Mouse (Mus musculus) neural tube, embryonic 10.5 days (tissue): ENCODE results near the gene Mical3.

ENCODE experiments used
- DNase-seq: peaks from one replicate; pipeline ENCODE4 v3.0.0-alpha.2; 2017; ENCODE audit warnings: low spot score; ENCODE audit errors: extremely low spot score

The Mical3 gene

GRCm38 (mm10) chr6:121111448-121112055, 19.2 kb downstream of the Mical3 start:
- no peak for DNase-seq

DNA sequence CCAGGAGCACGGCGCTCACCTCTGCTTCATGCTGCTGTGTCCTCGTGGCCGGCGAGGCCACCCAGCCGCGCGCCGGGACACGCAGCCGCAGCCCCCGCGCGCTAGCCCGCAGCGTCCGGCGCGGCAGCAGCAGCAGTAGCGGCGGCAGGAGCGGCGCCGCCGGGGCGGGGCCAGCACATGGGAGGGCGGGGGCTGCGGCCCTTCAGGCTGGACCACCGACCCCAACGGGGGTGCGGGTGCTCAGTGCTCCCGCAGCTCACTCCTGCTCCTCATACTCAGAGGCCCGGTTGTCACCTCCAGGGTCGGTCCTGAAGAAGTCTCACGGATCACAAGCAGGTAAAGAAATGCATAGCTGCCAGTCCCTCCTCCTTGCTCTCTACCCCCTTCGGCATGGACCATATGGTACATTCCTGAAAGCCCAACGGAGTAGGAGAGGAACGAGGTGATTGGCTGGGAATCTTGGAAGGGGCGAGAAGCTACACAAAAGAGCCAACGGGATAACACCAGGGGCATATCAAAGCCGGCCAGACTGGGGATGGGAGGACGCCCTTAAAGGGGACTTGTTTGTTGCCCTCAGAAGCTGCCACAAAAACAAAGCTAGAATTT, 20.7 kb downstream of the Mical3 start:
- peak; percentile 94 for DNase-seq

DNA sequence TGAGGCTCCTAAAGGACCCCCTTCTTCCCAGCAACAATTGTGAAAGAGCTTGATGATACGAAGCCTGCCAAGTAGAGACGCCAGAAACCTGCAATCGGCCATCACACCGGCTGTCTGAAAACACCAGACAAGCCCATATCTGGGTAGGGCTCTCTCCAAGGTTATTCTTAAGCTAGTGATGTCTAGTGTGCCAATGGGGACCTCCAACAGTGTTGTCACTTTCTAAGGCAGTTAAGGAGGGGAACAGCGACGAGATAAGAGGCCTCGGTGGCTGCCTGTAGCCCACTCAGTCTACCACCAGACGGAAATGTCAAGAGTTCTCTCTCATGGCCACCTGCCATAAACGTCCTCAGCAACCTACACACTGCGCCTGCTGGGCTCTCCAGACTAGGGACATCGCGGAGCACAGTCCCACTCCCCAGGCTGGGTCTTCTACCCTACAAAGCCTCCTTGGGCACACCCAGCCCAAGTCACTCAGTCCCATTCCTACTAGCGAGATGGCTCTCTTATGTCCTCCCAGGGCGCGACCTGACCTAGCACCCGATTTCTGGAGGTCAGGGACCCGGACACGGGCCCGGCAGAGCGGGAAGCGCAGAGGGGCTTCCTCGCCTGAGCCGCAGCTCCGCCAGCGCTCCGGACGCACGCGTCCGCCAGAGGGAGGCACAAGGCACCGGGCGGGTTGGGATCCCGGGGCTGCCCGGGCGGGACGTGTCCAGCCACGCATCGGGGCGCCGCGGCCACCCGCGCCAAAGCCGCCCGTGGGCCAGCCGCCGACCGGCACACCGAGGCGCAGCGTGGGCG, 21.4 kb downstream of the Mical3 start:
- DNase-seq: peak; percentile 68

- DNase-seq: no peak
Measured at GRCm38 (mm10) chr6:121108075-121108474, 22.7 kb downstream of the Mical3 start.

DNA sequence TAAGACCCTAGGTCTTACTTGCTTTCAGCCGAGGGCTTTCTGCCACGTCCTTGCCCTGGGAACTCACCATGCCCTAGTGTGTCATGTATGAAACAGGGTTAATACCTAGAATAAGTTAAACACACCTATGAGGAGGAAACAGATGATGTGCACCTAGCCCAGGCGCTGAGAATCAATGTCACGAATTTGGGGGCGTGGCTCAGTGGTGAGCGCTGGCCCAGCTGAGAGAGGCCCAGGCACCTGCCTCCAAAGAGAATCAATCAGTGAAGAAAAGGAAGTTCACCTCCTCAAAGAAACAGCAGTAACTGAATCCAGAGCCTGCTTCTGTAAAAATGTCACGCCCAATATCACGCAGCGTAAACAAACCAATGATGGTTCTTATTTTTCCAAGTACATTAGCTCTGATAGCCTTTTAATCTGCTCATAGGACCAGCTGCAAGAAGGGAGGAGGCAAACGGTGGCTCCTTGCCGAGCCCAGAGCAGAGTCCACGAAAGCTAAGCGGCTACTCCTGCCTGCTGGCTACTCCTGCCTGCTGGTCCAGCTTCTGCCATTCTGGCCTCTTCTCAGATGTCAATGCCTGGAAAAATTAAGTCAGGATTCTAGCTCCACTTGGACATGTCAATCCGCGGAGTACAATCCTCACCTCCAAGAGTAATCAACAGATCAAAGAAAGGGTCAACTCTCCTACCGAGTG, 23.9 kb downstream of the Mical3 start:
- no peak for DNase-seq

DNA sequence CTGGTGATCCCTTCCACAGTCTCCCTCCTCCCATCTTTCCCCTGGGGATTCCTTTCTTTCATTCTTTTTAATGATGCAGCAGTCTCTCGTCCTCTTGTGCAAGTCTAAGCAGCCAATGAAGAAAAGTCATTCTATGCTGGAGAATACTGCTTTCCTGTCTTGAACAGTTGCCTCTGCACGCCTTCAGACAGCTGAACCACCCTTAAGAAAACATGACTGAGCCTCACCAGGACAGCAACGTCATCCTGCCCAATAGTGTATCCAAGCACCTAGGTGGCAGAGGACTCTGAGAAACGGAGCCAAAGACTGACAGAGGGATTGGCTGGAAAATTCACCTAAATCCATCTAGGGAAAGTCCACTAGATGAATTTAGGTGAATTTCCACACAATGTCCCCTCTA, 25.1 kb downstream of the Mical3 start:
- no peak for DNase-seq

GRCm38 (mm10) chr6:121103406-121104171, 27.2 kb downstream of the Mical3 start:
- no peak for DNase-seq

DNA sequence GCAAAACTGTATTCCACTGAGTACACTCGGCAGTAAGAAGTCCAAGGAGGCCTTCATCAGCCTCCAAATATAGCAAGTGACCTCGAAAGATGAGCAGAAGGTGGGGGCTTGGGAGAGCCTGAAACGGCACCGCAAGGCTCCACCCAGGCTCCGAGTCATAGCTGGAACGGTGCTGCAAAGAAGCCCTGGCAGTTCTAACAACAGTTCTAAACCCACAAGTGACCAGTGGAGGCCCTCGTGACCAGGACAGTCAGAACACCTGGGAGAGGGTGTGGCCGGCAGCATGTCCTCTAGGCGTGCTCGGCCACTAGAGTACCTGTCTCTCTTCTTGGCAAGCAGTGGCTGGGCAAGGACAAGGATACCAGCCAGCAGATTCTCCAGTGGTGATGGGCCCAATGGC, 27.9 kb downstream of the Mical3 start:
- no peak for DNase-seq

DNA sequence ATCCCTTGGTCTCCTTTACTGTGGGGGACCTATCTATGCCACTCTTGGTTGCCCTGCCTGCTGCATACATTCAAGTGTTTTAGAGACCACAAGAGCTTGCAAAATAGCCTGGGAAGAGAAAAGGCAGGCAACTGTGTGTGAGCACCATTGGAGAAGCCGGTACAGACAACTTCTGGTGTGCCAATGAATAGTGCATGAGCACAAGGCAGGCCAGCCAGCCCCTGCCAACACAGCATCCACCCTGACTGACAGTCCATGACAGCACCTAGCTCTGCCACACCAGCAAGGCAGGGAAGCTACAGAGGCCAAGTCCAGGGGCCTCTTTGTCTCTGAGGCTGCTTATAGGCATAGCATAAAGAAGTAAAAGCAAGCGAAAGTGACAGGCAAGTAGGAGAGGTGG, 28.7 kb downstream of the Mical3 start:
- no peak for DNase-seq

GRCm38 (mm10) chr6:121101201-121101600, 29.6 kb downstream of the Mical3 start:
- DNase-seq: no peak

- DNase-seq: no peak
Measured at GRCm38 (mm10) chr6:121099831-121100230, 31.0 kb downstream of the Mical3 start.

DNA sequence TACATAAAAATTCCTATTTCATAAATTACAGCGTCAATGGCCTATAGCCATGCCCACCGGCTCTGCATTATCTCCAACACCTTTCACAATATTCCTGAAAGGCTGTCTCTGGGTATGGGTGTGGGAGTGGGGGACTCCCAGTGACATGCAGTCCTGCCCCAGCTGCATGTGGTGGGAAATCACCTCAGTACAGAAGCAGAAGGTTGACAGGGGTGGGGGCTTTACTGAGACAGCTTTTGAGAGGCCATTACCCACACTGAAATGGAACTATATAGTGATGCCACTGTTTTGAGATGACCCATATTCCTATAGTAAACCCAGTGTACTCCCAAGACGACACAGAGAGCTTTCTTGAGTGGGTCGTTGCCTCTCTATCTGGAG, 31.6 kb downstream of the Mical3 start:
- DNase-seq: no peak

- DNase-seq: no peak
Measured at GRCm38 (mm10) chr6:121098511-121099227, 32.1 kb downstream of the Mical3 start.

GRCm38 (mm10) chr6:121098109-121098508, 32.7 kb downstream of the Mical3 start:
- no peak for DNase-seq

GRCm38 (mm10) chr6:121096862-121097261, 33.9 kb downstream of the Mical3 start:
- DNase-seq: no peak

DNA sequence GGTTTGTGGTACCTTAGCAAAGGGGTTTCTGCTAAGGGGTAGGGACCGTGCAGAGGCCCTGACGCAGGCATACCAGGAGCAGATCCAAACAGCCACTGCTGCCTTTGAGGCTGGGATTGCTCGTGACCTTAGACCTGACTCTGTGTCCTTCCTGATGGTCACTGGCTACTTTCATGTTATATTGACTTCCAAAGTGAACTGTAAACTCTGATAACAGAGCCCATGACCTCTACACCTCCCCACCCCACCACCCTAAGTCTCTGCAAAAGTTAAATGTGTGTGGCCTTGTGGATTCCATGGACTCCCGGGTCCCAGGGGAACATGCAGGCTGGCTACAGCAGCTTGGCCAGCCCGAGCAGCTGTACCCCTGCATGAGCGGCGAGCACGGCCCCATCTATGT, 34.4 kb downstream of the Mical3 start:
- no peak for DNase-seq

GRCm38 (mm10) chr6:121093662-121094408, 37.0 kb downstream of the Mical3 start:
- DNase-seq: no peak

DNA sequence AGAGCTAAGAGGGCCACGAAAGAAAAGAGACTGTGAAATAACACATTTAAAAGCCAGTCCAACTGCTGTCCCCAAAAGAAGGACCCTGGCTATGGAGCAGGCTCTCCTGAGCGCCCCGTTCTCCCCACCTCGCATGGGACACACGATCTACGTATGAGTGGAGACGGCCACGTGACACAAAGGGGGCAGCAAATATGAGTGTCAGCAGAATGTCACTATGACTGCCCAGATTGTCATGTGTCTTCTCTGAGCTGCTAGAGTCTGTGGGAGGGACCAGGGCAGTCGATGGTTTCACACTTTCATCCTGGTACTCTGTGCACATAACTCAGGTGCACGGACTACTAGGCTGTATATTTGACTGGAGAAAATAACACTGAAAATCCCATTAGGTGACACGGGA, 40.0 kb downstream of the Mical3 start:
- no peak for DNase-seq

DNA sequence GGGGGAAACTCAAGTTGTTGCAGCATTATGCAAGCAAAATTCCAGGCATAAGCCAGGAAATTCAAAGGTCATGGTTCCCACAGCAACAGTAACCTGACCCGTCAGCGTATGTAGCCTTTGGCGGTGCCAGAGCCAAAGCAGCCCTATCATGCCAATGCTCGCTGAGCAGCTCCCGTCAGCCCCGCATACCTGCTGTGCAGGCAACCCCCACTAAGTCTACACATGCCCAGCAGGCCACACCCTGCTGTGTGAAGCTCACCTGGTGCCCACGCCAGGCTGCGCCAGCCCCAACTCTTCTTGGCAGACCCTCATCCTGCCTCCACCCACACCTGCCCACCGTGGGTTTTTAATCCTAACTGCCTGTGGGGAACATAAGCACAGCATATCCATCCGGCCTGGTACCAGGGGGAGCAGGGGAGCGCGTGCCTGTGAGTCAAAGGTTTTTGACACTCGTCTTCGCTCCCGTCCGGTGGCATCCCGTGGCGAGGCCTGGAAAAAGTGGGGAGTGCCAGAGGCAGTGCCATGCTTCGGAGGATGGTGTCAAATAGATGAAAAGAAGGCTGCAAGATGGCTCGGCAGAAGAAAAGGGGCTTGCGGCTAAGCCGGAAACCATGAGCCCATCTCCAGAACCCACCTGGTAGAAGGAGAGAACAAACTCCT, 43.1 kb downstream of the Mical3 start:
- no peak for DNase-seq
